Mouse (Mus musculus) hindbrain, embryonic 11.5 days (tissue): ENCODE measurements around the gene Cfap161. TPM values are rescaled to one million over a fixed set of nuclear protein-coding genes. Genes with fewer than 3 reads are reported as not detected.

ENCODE experiments used
- ATAC-seq: fragments of 200-750 bp; cut with Nextera tagmentation; 2 replicates; pipeline ENCODE4 v1.8.0; 2017; ENCODE audit warnings: mild to moderate bottlenecking, moderate TSS enrichment, moderate library complexity; ENCODE audit not compliant: low FRiP score
- DNase-seq: peaks from one replicate; pipeline ENCODE4 v3.0.0-alpha.2; 2015; ENCODE audit warnings: low spot score
- H3K27ac ChIP-seq: fragments of 300-500 bp; sonication (generic); 2 replicates; pipeline ENCODE4 v1.5.1; 2014; ENCODE audit warnings: mild to moderate bottlenecking, low read depth, low read length
- H3K27me3 ChIP-seq: fragments of 300-500 bp; sonication (generic); 2 replicates; pipeline ENCODE4 v1.6.1; 2014; ENCODE audit warnings: mild to moderate bottlenecking, low read length, moderate library complexity, mixed read lengths; ENCODE audit not compliant: control insufficient read depth, insufficient read depth
- H3K36me3 ChIP-seq: fragments of 300-500 bp; sonication (generic); 2 replicates; pipeline ENCODE4 v1.6.1; 2014; ENCODE audit warnings: mild to moderate bottlenecking, low read length, moderate library complexity, mixed read lengths; ENCODE audit not compliant: control insufficient read depth, insufficient read depth
- H3K4me1 ChIP-seq: fragments of 300-500 bp; sonication (generic); replicated peaks from 2 replicates; pipeline ENCODE4 v1.6.1; 2014; ENCODE audit warnings: low read length, mixed read lengths; ENCODE audit not compliant: control insufficient read depth, insufficient read depth
- H3K4me2 ChIP-seq: fragments of 300-500 bp; sonication (generic); replicated peaks from 2 replicates; pipeline ENCODE4 v1.6.1; 2014; ENCODE audit warnings: mild to moderate bottlenecking, low read depth, low read length
- H3K4me3 ChIP-seq: fragments of 300-500 bp; sonication (generic); 2 replicates; pipeline ENCODE4 v1.5.1; 2014; ENCODE audit warnings: low read depth, low read length
- H3K9ac ChIP-seq: fragments of 300-500 bp; sonication (generic); 2 replicates; pipeline ENCODE4 v1.6.1; 2014; ENCODE audit warnings: low read depth, low read length
- H3K9me3 ChIP-seq: fragments of 300-500 bp; sonication (generic); 2 replicates; pipeline ENCODE4 v1.6.1; 2016; ENCODE audit warnings: low read length; ENCODE audit not compliant: control insufficient read depth
- WGBS: fragments of 180-500 bp; shearing (Covaris S2); extraction: QIAGEN DNeasy Blood & Tissue Kit; methylation state at CpG from one replicate; pipeline ENCODE4 v1.1.7; 2014; 5-methylcytosine and 5-hydroxymethylcytosine counted together
- polyA plus RNA-seq: library from polyadenylated mRNA; unstranded; fragments of >200 nt; fragmentation: Nextera tagmentation; extraction: Ambion mirVana; gene quantifications from 2 replicates; pipeline ENCODE4 v1.2.1, GENCODE M21; 2014

Cfap161 gene
- polyA plus RNA-seq, 1 experiment from 2014 or later, result 1.5 TPM

DNA sequence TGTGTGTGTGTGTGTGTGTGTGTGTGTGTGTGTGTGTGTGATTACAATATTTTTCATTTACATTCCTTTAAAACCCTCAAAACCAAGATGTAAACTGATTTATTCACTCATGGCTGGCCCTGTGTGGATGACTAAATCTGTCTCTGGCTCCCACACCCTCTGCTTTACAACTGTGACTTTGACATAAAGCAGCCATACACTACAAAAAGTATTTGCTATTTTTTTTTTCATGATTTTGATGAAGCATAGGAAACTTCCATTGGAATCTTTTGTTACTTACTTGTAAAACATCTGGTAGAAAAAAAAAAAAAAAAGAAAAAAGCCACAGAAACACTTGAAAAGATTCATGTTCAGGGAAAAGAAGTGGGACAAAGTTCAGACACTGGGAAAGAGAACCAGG lies 3.3 kb upstream of the Cfap161 start:
- H3K27me3 ChIP-seq, result no peaks in the 10 kb centered on the region
- DNase-seq (no peak), ATAC-seq (no peak)
- H3K4me1 ChIP-seq, result no peaks in the 10 kb centered on the region
- no peak overlapping the region for H3K4me2 ChIP-seq
- H3K27ac ChIP-seq, result no peak overlapping the region
- no peaks in the 10 kb centered on the region for H3K36me3 ChIP-seq
- H3K9ac ChIP-seq, result no peak overlapping the region
- H3K4me3 ChIP-seq, result no peak overlapping the region
- no peaks in the 10 kb centered on the region for H3K9me3 ChIP-seq

DNA sequence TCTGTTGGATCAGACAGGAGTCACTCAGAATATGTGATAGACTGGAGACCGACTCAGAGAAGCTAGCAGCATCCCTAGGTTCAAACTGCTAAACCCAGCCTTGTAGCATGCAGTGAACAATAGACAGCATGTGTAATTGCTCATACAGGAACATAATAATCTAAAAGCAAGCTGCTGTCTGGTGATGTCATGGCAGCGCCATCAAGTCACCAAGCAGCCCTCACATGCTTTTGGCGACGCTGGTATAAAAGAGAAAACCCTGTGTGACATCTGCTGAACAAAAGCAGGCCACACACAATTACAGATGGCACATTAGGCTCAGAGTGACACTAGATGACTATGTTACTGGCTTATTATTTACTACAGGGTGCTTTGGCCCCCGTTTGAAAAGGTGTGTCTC lies 1.5 kb upstream of the Cfap161 start:
- no peaks in the 10 kb centered on the region for H3K9me3 ChIP-seq
- no peak for DNase-seq

DNA sequence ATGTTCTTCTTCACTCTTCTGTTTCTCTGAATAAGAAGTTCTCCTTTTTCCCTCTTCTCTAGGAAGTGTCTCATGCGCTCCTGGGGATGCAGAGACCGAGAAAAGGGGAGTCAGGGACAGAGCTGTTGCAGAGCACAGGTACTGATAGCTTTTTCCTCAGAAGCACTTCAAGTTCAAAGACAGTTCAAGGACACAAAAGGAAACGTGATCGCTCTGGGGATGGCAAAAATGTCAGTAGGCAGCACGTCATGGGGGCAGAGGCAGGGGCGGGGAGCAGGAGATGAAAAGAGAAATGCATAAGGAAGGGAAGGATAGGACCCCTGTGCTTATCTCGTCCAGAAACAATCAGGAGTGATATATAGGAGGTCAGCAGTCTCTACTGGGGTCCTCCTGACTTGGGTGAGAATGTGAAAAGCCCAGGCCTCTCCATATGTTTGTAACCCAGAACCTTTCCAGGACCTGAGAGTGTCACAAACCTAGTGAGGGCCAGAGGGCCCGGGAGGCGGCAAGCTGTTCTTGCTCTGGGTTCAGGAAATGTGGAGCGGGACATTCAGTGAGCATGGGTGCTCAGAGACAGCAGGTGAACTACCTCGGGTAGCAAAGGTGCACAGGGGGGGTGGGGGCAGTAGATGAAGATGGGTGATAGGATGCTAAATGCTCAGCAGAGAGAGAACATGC lies 535 bp downstream of the Cfap161 start:
- Histone ChIP-seq H3K9me3 (no peaks in the 10 kb centered on the region), H3K4me1 (no peaks in the 10 kb centered on the region), H3K27ac (no peak overlapping the region), H3K9ac (no peak overlapping the region), H3K36me3 (no peaks in the 10 kb centered on the region), H3K4me2 (no peak overlapping the region; the same call in 1 of the 2 replicates), H3K4me3 (no peak overlapping the region), H3K27me3 (no peaks in the 10 kb centered on the region)
- 39% methylated on average over 11 of the region's 11 CpGs for WGBS
- DNase-seq, result no peak
- no peak; the same call in 1 of the 2 replicates for ATAC-seq

More for the DNA sequence above, 1.5 kb upstream of the Cfap161 start:
- Histone ChIP-seq H3K9ac (no peak overlapping the region), H3K27ac (no peak overlapping the region), H3K4me2 (no peak overlapping the region), H3K27me3 (no peaks in the 10 kb centered on the region), H3K4me1 (no peaks in the 10 kb centered on the region), H3K36me3 (no peaks in the 10 kb centered on the region), H3K4me3 (no peak overlapping the region)
- WGBS, result 63% methylated on average over 5 of the region's 5 CpGs
- ATAC-seq, result no peak

DNA sequence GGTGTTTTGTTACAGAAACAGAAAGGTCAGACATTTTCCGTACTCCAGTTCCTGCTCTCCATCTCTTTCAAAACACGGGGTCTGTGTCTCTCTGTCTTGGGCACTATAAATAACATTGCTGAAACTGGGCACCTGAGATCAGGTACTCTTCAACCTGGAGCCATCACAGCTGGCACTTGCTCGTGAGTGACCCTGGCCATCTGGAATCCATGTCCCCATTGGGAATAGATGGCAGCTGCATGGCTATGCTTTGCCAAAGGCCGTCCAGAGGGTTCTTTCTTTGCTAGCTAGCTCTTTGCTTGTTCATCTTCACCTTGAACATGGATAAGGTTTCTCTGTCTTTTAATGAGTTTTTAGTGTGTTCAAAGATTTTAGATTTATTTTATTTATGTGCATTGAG lies 13.8 kb downstream of the Cfap161 start:
- Histone ChIP-seq H3K4me1 (no peaks in the 10 kb centered on the region), H3K27me3 (no peaks in the 10 kb centered on the region), H3K9me3 (no peaks in the 10 kb centered on the region), H3K4me2 (no peak overlapping the region), H3K4me3 (no peak overlapping the region), H3K9ac (no peak overlapping the region), H3K36me3 (no peaks in the 10 kb centered on the region), H3K27ac (no peak overlapping the region)
- no peak for ATAC-seq
- WGBS, result 83% methylated on average over 4 of the region's 4 CpGs
- DNase-seq, result no peak

GRCm38 (mm10) chr7:83780026-83780425 lies 14.7 kb downstream of the Cfap161 start:
- ATAC-seq (no peak), DNase-seq (no peak)
- Histone ChIP-seq H3K4me3 (no peak overlapping the region), H3K27me3 (no peaks in the 10 kb centered on the region), H3K4me1 (no peaks in the 10 kb centered on the region), H3K4me2 (no peak overlapping the region), H3K27ac (no peak overlapping the region), H3K36me3 (no peaks in the 10 kb centered on the region), H3K9me3 (no peaks in the 10 kb centered on the region), H3K9ac (no peak overlapping the region)
- 70% methylated on average over 4 of the region's 4 CpGs for WGBS

- Histone ChIP-seq H3K4me2 (no peak overlapping the region), H3K4me3 (no peak overlapping the region), H3K27me3 (no peaks in the 10 kb centered on the region), H3K9me3 (no peaks in the 10 kb centered on the region), H3K36me3 (no peaks in the 10 kb centered on the region), H3K9ac (no peak overlapping the region), H3K4me1 (no peaks in the 10 kb centered on the region), H3K27ac (no peak overlapping the region)
- 82% methylated on average over 2 of the region's 2 CpGs for WGBS
- DNase-seq (no peak), ATAC-seq (no peak)
Observed at GRCm38 (mm10) chr7:83779028-83779427, 15.7 kb downstream of the Cfap161 start.

DNA sequence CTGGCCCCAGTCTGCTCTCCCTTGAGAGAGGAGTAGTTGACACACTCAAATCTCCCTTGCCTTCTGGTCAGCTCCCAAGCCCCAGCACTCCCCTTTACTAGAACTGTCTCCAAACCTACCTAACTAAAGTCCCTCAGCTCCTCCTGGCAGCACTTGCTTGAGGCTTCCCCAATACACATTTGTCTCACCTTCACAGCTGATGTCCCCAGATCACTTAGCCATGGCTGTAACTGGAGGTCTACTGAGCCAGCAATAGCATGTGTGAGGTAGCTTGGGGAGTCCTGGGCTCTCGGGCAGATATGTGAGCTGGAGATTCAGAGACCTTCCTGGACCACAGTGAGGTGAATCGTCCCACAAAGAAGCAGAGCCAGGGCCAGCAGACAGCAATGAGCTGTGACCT lies 16.2 kb downstream of the Cfap161 start:
- Histone ChIP-seq H3K9ac (no peak overlapping the region), H3K9me3 (no peaks in the 10 kb centered on the region), H3K4me2 (no peak overlapping the region), H3K36me3 (no peaks in the 10 kb centered on the region), H3K27ac (no peak overlapping the region), H3K4me1 (no peaks in the 10 kb centered on the region), H3K27me3 (no peaks in the 10 kb centered on the region), H3K4me3 (no peak overlapping the region)
- DNase-seq (no peak), ATAC-seq (no peak)
- 79% methylated on average over 2 of the region's 2 CpGs for WGBS

DNA sequence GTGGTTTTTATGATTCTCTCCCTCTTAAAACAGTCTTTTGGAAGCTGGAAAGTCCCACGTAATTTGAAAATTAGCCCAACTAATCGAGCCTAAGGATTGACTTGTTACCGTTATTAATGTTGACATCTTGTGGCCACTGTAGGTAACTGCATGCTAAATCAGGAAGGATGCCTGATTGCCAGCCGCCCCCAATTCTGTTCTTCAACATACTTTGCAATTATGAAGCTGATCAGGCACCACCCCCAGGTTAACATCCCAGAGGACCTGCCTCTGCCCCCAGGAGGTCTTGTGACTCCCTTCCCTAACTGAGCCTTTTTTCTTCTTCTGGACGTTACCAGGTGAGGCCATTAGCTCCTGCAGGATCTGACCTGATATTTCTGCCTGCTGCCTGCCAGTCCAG lies 20.0 kb downstream of the Cfap161 start:
- H3K9ac ChIP-seq, result no peak overlapping the region
- H3K36me3 ChIP-seq, result no peaks in the 10 kb centered on the region
- no peaks in the 10 kb centered on the region for H3K9me3 ChIP-seq
- no peaks in the 10 kb centered on the region for H3K27me3 ChIP-seq
- H3K27ac ChIP-seq, result no peak overlapping the region
- no peaks in the 10 kb centered on the region for H3K4me1 ChIP-seq
- 37% methylated on average over 5 of the region's 5 CpGs for WGBS
- no peak overlapping the region for H3K4me3 ChIP-seq
- peak; percentile 35 for DNase-seq
- no peak overlapping the region for H3K4me2 ChIP-seq
- ATAC-seq, result no peak

DNA sequence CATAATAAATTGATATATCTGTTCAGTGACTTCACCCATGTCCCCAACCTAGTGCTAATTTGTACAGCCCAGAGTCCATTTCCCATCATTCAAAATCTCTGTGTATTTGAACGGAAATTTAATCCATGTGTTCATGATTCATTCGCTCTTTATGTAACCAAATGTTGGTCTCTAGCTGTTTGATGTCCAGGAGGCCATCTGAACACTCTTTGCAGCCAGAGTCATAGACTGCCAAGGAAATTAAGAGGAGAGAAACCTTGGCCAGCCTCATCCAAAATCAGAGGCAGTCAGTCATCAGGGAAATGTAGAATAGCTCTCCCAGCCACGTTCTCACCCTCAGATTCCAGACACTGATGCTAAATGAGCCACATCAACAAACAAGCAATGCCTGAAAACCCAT lies 31.0 kb downstream of the Cfap161 start:
- Histone ChIP-seq H3K4me1 (no peaks in the 10 kb centered on the region), H3K9me3 (no peaks in the 10 kb centered on the region), H3K36me3 (no peaks in the 10 kb centered on the region), H3K4me2 (no peak overlapping the region), H3K27me3 (no peaks in the 10 kb centered on the region), H3K9ac (no peak overlapping the region), H3K4me3 (no peak overlapping the region), H3K27ac (no peak overlapping the region)
- WGBS, result 72% methylated on average over 3 of the region's 3 CpGs
- no peak for DNase-seq
- no peak for ATAC-seq
